Mouse (Mus musculus) myocyte (in vitro differentiated cells): ENCODE measurements around the gene Sdccag8. TPM values are rescaled to one million over a fixed set of nuclear protein-coding genes. Genes with fewer than 3 reads are reported as not detected.

Experiments
- H3K27me3 ChIP-seq: one replicate; pipeline ENCODE4 v1.6.1; 2011; ENCODE audit not compliant: control insufficient read depth, insufficient read depth, insufficient read length
- H3K36me3 ChIP-seq: one replicate; pipeline ENCODE4 v1.6.1; 2011; ENCODE audit not compliant: control insufficient read depth, insufficient read depth
- H3K4me2 ChIP-seq: one replicate; pipeline ENCODE4 v1.6.1; 2011; ENCODE audit warnings: low read depth, control low read depth
- H3K4me3 ChIP-seq: one replicate; pipeline ENCODE4 v1.5.1; 2011; ENCODE audit warnings: mild to moderate bottlenecking, control low read depth, moderate library complexity
- H3K79me2 ChIP-seq: one replicate; pipeline ENCODE4 v1.6.1; 2011; ENCODE audit not compliant: control insufficient read depth, insufficient read depth
- H3ac ChIP-seq: one replicate; pipeline ENCODE4 v1.6.1; 2011; ENCODE audit not compliant: control insufficient read depth, insufficient read length
- CEBPB ChIP-seq: IDR thresholded peaks from 2 replicates; pipeline ENCODE4 v1.6.1; 2011; ENCODE audit warnings: mild to moderate bottlenecking, moderate library complexity; ENCODE audit not compliant: poor library complexity, insufficient read depth, severe bottlenecking
- E2F4 ChIP-seq: IDR thresholded peaks from one replicate; pipeline ENCODE4 v1.6.1; 2011; ENCODE audit warnings: mild to moderate bottlenecking, control low read depth, moderate library complexity; ENCODE audit not compliant: insufficient read depth
- MAX ChIP-seq: IDR thresholded peaks from one replicate; pipeline ENCODE4 v1.6.1; 2011; ENCODE audit warnings: low read depth, mild to moderate bottlenecking, control low read depth
- MYOD1 ChIP-seq, 3 experiments: IDR thresholded peaks; one replicate each; pipeline ENCODE4 v1.6.1; 2011; ENCODE audit warnings: control low read depth in 2 of 3, low read depth in 2 of 3, mild to moderate bottlenecking in 2 of 3, moderate library complexity in 1 of 3; ENCODE audit not compliant: insufficient read length in 2 of 3, control insufficient read depth in 1 of 3
- MYOG ChIP-seq, 3 experiments: IDR thresholded peaks; one replicate each; pipeline ENCODE4 v1.6.1; 2011; ENCODE audit warnings: control low read depth in 2 of 3, low read depth in 2 of 3, mild to moderate bottlenecking in 2 of 3; ENCODE audit not compliant: insufficient read length in 2 of 3, control insufficient read depth in 1 of 3, insufficient read depth in 1 of 3
- POLR2A ChIP-seq: IDR thresholded peaks from one replicate; pipeline ENCODE4 v1.6.1; 2011; ENCODE audit warnings: low read depth, mild to moderate bottlenecking, control low read depth, moderate library complexity; ENCODE audit not compliant: insufficient read length
- POLR2AphosphoS2 ChIP-seq: IDR thresholded peaks from one replicate; pipeline ENCODE4 v1.6.1; 2011; ENCODE audit warnings: low read depth, control low read depth; ENCODE audit not compliant: insufficient read length
- REST ChIP-seq: IDR thresholded peaks from one replicate; pipeline ENCODE4 v1.6.1; 2011; ENCODE audit warnings: mild to moderate bottlenecking, control low read depth, moderate library complexity; ENCODE audit not compliant: insufficient read depth, insufficient read length
- SRF ChIP-seq: IDR thresholded peaks from one replicate; pipeline ENCODE4 v1.6.1; 2011; ENCODE audit warnings: low read depth; ENCODE audit not compliant: control insufficient read depth, insufficient read length
- TCF12 ChIP-seq: IDR thresholded peaks from one replicate; pipeline ENCODE4 v1.6.1; 2011; ENCODE audit warnings: mild to moderate bottlenecking, control low read depth; ENCODE audit not compliant: poor library complexity, insufficient read depth, severe bottlenecking
- TCF3 ChIP-seq: IDR thresholded peaks from one replicate; pipeline ENCODE4 v1.6.1; 2011; ENCODE audit warnings: low read depth, control low read depth; ENCODE audit not compliant: insufficient read length
- USF1 ChIP-seq: IDR thresholded peaks from one replicate; pipeline ENCODE4 v1.6.1; 2011; ENCODE audit warnings: low read depth, mild to moderate bottlenecking, control low read depth, moderate library complexity
- polyA plus RNA-seq: library from polyadenylated mRNA; unstranded; fragments of >200 nt; fragmentation: generic; extraction: Trizol; gene quantifications from one replicate; pipeline ENCODE4 v1.2.1, GENCODE M21; 2012; ENCODE audit warnings: missing spikeins

Gene Sdccag8
- polyA plus RNA-seq, 1 experiment = 8.4 TPM

DNA sequence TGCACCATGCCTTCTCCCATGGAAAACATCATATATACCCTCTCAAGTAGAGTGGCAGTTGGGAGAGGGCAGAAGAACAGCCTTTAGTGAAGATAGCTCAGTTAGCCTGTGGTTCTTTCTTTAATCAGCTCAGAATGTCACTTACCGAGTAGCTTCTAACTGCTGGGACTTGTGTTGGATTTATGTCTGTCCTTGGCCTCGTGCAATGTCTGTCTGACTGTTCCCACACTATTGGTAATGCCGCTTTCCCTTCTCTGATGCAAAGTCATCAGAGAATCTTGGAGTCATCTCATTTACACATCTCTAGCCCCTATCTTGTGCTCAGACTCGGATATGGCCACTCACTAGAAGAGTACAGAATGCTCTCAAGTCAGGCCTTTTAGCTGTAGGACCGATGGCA lies 128.7 kb downstream of the Sdccag8 start:
- peaks cover 5% of the 10 kb centered on the region for H3K36me3 ChIP-seq
- TF ChIP-seq E2F4 (no peak), TCF12 (no peak), MYOG (IDR thresholded peaks at IDR 0.05; ENCODE audit: control insufficient read depth in 1 of 3, insufficient read depth in 1 of 3, insufficient read length in 2 of 3, low read depth in 2 of 3) (no peak), CEBPB (no peak), SRF (no peak), POLR2AphosphoS2 (no peak), MYOD1 (IDR thresholded peaks at IDR 0.05; ENCODE audit: control insufficient read depth in 1 of 3, insufficient read length in 2 of 3, low read depth in 2 of 3) (no peak), REST (no peak), USF1 (no peak), POLR2A (no peak), TCF3 (no peak), MAX (no peak)
- no peak overlapping the region for H3K4me2 ChIP-seq
- H3K27me3 ChIP-seq = no peaks in the 10 kb centered on the region
- H3K79me2 ChIP-seq = no peaks in the 10 kb centered on the region
- no peak overlapping the region for H3K4me3 ChIP-seq
- H3ac ChIP-seq = no peak overlapping the region

DNA sequence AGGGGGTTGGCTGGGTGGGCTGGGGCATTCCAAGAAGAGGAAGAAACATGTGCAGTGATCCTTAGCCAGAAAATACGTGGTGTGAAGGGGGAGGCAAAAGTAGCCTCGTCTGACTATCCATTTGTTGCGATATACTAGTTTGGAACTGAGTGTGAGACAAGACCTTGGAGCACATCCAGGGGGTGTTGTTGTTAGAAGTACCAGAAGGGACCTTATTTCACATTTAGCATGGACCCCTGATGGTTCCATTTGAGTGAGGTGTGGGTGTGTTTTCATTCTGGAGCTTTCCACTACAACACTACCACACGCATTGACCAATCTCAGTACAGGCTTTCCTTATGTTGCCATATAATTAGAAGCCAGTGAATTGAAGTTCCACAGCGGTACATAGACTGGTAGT lies 129.5 kb downstream of the Sdccag8 start:
- Histone ChIP-seq H3K4me3 (no peak overlapping the region), H3K4me2 (no peak overlapping the region), H3K27me3 (no peaks in the 10 kb centered on the region), H3K36me3 (peaks cover 5% of the 10 kb centered on the region), H3K79me2 (no peaks in the 10 kb centered on the region), H3ac (no peak overlapping the region)
- TF ChIP-seq SRF (no peak), MYOD1 (IDR thresholded peaks at IDR 0.05; ENCODE audit: control insufficient read depth in 1 of 3, insufficient read length in 2 of 3, low read depth in 2 of 3) (no peak), MYOG (IDR thresholded peaks at IDR 0.05; ENCODE audit: control insufficient read depth in 1 of 3, insufficient read depth in 1 of 3, insufficient read length in 2 of 3, low read depth in 2 of 3) (no peak), E2F4 (no peak), TCF12 (no peak), MAX (no peak)

GRCm38 (mm10) chr1:176944458-176945174 lies 130.2 kb downstream of the Sdccag8 start:
- Histone ChIP-seq H3K4me3 (no peak overlapping the region), H3ac (no peak overlapping the region), H3K79me2 (no peaks in the 10 kb centered on the region), H3K27me3 (no peaks in the 10 kb centered on the region), H3K4me2 (no peak overlapping the region), H3K36me3 (peaks cover 5% of the 10 kb centered on the region)
- no peak for TF ChIP-seq SRF
- no peak for TF ChIP-seq POLR2AphosphoS2
- TF ChIP-seq E2F4 = no peak
- no peak for TF ChIP-seq MYOD1 (IDR thresholded peaks at IDR 0.05; ENCODE audit: control insufficient read depth in 1 of 3, insufficient read length in 2 of 3, low read depth in 2 of 3)
- no peak for TF ChIP-seq MAX
- TF ChIP-seq MYOG (IDR thresholded peaks at IDR 0.05; ENCODE audit: control insufficient read depth in 1 of 3, insufficient read depth in 1 of 3, insufficient read length in 2 of 3, low read depth in 2 of 3) = no peak
- no peak for TF ChIP-seq POLR2A
- TF ChIP-seq TCF12 = no peak
- no peak for TF ChIP-seq REST
- TF ChIP-seq USF1 = no peak

- TF ChIP-seq REST (no peak), MYOG (IDR thresholded peaks at IDR 0.05; ENCODE audit: control insufficient read depth in 1 of 3, insufficient read depth in 1 of 3, insufficient read length in 2 of 3, low read depth in 2 of 3) (no peak), USF1 (no peak), MYOD1 (IDR thresholded peaks at IDR 0.05; ENCODE audit: control insufficient read depth in 1 of 3, insufficient read length in 2 of 3, low read depth in 2 of 3) (no peak), SRF (no peak), E2F4 (no peak), TCF12 (no peak), MAX (no peak), TCF3 (no peak), POLR2AphosphoS2 (no peak), CEBPB (no peak), POLR2A (no peak)
- peaks cover 5% of the 10 kb centered on the region for H3K36me3 ChIP-seq
These were observed 130.7 kb downstream of the Sdccag8 start for GRCm38 (mm10) chr1:176945175-176945540.

More at GRCm38 (mm10) chr1:176945175-176945540, 130.7 kb downstream of the Sdccag8 start:
- Histone ChIP-seq H3ac (no peak overlapping the region), H3K4me2 (no peak overlapping the region), H3K4me3 (no peak overlapping the region), H3K79me2 (no peaks in the 10 kb centered on the region), H3K27me3 (no peaks in the 10 kb centered on the region)
